Mouse (Mus musculus): ENCODE results near the gene Mid1. TPM values are rescaled to one million over a fixed set of nuclear protein-coding genes. Genes with fewer than 3 reads are reported as not detected.

Gene Mid1
- total RNA-seq, 1 experiment: 201 TPM

Other genes starting within 250 kb of the Mid1 start
- not detected in 2 replicates for gene 4933400A11Rik, start 94.4 kb downstream of the Mid1 start, total RNA-seq (2012; rRNA removed)